Mouse (Mus musculus) heart, embryonic 16.5 days (tissue): ENCODE measurements around the gene Cntn5. TPM values are rescaled to one million over a fixed set of nuclear protein-coding genes. Genes with fewer than 3 reads are reported as not detected.

Experiments
- ATAC-seq: fragments of 200-750 bp; cut with Nextera tagmentation; replicated peaks from 2 replicates; pipeline ENCODE4 v1.8.0; 2017; ENCODE audit warnings: moderate number of reproducible peaks; ENCODE audit not compliant: insufficient read depth, low FRiP score; ENCODE audit errors: extremely low read depth
- H3K27ac ChIP-seq: fragments of 300-500 bp; sonication (generic); 2 replicates; pipeline ENCODE4 v1.5.1; 2014; ENCODE audit warnings: mild to moderate bottlenecking, low read length, control low read depth, moderate library complexity
- H3K27me3 ChIP-seq: fragments of 300-500 bp; sonication (generic); 2 replicates; pipeline ENCODE4 v1.6.1; 2014; ENCODE audit warnings: low read length, mixed read lengths; ENCODE audit not compliant: control insufficient read depth, insufficient read depth
- H3K36me3 ChIP-seq: fragments of 300-500 bp; sonication (generic); 2 replicates; pipeline ENCODE4 v1.6.1; 2014; ENCODE audit not compliant: control insufficient read depth, insufficient read depth
- H3K4me1 ChIP-seq: fragments of 300-500 bp; sonication (generic); 2 replicates; pipeline ENCODE4 v1.6.1; 2014; ENCODE audit warnings: low read length, mixed read lengths; ENCODE audit not compliant: control insufficient read depth, insufficient read depth
- H3K4me2 ChIP-seq: fragments of 300-500 bp; sonication (generic); 2 replicates; pipeline ENCODE4 v1.6.1; 2014; ENCODE audit warnings: low read depth, mild to moderate bottlenecking, control low read depth, low read length
- H3K4me3 ChIP-seq: fragments of 300-500 bp; sonication (generic); 2 replicates; pipeline ENCODE4 v1.5.1; 2014; ENCODE audit warnings: mild to moderate bottlenecking, control low read depth, low read length
- H3K9ac ChIP-seq: fragments of 300-500 bp; sonication (generic); 2 replicates; pipeline ENCODE4 v1.6.1; 2014; ENCODE audit warnings: low read length, control low read depth
- H3K9me3 ChIP-seq: fragments of 300-500 bp; sonication (generic); replicated peaks from 2 replicates; pipeline ENCODE4 v1.6.1; 2016; ENCODE audit warnings: low read length; ENCODE audit not compliant: control insufficient read depth
- WGBS: fragments of 180-500 bp; shearing (Covaris S2); extraction: QIAGEN DNeasy Blood & Tissue Kit; methylation state at CpG from one replicate; pipeline ENCODE4 v1.1.7; 2014; 5-methylcytosine and 5-hydroxymethylcytosine counted together
- polyA plus RNA-seq: library from polyadenylated mRNA; unstranded; fragments of >200 nt; fragmentation: Nextera tagmentation; extraction: Ambion mirVana; gene quantifications from 2 replicates; pipeline ENCODE4 v1.2.1, GENCODE M21; 2015

The Cntn5 gene
- 0.09 and 0.29 TPM in 2 replicates for polyA plus RNA-seq

DNA sequence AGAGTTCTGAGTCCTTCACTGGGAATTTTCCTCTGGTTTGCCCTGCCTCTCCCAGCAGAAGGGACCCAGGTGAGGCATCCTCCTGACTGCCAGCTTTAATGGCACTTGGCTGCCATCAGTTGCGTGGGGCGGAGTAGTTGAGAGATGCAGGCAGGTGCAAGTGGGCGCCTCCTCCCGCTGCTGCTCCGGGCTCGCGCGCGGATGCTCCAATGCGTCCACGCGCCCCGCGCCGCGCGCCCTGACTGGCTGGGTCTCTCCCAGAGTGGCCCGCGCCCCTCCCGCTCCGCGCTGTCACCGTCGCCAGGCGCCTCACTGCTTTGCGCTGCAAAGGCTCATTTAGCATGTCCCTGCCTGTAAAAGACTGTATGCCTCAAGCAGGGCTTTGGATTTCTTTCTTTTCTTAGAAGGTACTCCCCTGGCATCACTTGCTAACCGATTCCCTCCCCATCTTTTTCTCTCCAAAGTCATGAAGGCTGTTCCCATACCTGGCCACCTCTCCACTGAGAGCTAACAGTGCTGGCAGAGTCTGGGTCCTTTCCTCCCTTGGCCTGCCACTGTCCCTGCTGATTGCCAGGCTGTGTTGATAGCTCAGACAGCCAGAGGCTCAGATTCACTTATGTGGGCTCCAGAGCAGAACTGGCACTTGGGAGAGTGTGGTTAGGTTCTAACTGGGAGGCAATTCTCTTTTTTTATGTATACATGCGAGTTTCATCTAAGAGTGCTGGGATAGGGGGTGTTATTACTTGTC lies at the start of gene Cntn5:
TSS of gene Cntn5 (minus strand) at position 160 of the 748 bp plus-strand sequence.
- no peak within 1 kb of the TSS for H3K9ac ChIP-seq
- H3K36me3 ChIP-seq: no peaks in the 10 kb centered on the region
- no peaks in the 10 kb centered on the region for H3K4me1 ChIP-seq
- H3K9me3 ChIP-seq: no peaks in the 10 kb centered on the region
- no peak for ATAC-seq
- peaks cover 10% of the 10 kb centered on the region for H3K27me3 ChIP-seq
- no peak within 1 kb of the TSS for H3K27ac ChIP-seq
- H3K4me3 ChIP-seq: peak within 1 kb of the TSS; percentile 28
- 4% methylated on average over 28 of the region's 28 CpGs for WGBS
- H3K4me2 ChIP-seq: peak within 1 kb of the TSS; percentile 48

DNA sequence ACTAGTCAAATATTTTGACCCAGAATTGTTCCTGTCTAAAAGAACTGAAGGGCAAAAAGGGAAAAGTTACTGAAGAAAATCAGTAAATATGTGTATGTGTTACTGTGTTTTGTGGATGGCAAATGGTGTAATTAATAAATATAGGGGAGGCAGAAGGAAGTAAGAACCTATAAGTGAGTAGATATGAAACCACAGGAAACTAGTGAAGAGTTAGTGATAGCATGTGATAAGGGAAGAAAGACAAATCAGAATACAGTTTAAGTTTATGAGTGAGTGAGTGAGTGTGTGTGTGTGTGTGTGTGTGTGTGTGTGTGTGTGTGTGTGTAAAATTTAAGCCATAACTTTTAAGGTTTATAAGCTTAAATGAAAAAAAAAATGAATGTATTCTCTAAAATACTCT lies 45.9 kb upstream of the Cntn5 start:
- Histone ChIP-seq H3K4me2 (no peak overlapping the region), H3K9me3 (no peaks in the 10 kb centered on the region), H3K9ac (no peak overlapping the region), H3K4me1 (no peaks in the 10 kb centered on the region), H3K27me3 (no peaks in the 10 kb centered on the region), H3K4me3 (no peak overlapping the region), H3K27ac (no peak overlapping the region), H3K36me3 (no peaks in the 10 kb centered on the region)
- ATAC-seq: no peak

DNA sequence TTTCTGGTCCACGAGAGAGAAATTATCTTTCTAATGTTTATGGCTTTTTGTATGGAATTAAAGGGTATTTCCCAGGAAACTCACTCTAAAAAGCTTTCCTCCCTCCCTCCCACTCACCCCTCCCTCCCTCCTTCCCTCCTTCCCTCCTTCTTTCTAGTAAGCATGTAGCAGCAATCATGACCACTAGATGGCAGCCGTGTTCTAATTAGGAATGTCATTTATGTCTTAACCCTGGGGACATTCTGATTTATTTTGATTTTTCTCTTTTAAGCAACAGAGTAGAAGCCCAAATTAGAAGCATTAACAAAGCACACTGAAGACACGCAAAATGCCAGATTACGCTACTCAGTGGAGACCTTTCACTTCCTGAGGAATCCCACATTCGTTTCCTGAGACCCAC lies 5.0 kb upstream of the Cntn5 start:
- no peaks in the 10 kb centered on the region for H3K4me1 ChIP-seq
- peaks cover 6% of the 10 kb centered on the region for H3K27me3 ChIP-seq
- H3K36me3 ChIP-seq: no peaks in the 10 kb centered on the region
- WGBS: 20% methylated on average over 5 of the region's 5 CpGs
- no peak overlapping the region for H3K4me2 ChIP-seq
- H3K4me3 ChIP-seq: no peak overlapping the region
- no peak overlapping the region for H3K9ac ChIP-seq
- no peaks in the 10 kb centered on the region for H3K9me3 ChIP-seq
- H3K27ac ChIP-seq: no peak overlapping the region
- no peak for ATAC-seq

DNA sequence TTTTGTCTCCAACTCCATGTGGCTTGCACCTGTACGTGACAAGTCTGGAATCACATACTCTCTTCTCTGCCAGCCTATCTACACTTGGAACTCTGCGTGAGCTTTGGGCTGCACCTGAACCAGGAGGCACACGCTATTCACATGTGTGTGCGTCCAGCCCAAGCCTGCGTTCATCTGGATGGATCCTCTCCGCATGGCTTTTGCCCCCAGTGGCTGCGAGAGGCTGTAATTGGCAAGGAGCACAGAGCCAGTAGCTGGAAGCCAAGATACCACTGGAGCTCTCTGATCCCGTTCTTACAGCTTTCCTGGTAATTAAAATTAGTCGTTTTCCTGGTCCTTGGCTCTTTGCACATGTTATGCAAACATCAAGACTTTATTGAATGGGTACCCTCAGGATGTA lies 1.1 kb upstream of the Cntn5 start:
- 73% methylated on average over 9 of the region's 9 CpGs for WGBS
- Histone ChIP-seq H3K36me3 (no peaks in the 10 kb centered on the region), H3K4me2 (no peak overlapping the region), H3K9me3 (no peaks in the 10 kb centered on the region), H3K27me3 (peaks cover 10% of the 10 kb centered on the region), H3K4me3 (no peak overlapping the region), H3K27ac (no peak overlapping the region), H3K4me1 (no peaks in the 10 kb centered on the region), H3K9ac (no peak overlapping the region)
- no peak for ATAC-seq

DNA sequence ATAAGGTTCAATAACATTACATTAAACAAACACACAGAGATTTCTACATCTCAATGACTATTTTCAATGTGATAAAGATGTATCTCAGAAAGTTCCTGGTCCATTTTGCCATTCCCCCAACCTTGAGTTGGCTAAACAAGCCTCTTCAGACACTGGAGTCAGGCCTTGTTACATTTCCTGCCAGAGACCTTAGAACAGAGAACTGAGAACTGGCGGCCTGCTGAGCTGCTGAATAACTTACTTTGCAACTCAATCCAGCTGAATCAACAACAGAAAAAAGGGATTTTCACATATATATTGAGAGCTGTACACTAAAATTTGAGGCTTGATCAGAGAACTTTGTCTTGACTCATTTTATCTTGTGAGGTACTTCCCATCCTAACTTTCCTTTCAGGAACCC lies 24.8 kb downstream of the Cntn5 start:
- ATAC-seq: no peak

DNA sequence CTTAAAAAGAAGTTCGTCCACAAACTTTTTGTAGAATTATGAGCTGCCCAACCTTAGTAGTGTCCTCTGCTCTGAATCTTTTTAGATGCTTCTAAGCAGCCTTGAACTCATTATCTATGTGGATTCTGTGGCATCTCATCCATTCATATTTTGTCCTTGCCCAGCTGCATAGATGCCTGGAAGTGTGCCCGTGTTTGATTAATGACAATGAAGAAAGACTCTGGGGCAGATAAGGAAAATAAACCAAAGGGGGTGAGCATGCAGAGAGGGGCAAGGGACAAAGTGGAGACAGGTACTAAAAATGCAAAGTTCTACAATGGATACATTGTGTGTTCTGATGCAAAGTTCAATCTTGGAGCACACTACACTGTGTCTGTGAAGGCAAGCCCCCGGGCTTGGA lies 30.7 kb downstream of the Cntn5 start:
- no peak overlapping the region for H3K4me3 ChIP-seq
- no peak overlapping the region for H3K27ac ChIP-seq
- no peaks in the 10 kb centered on the region for H3K9me3 ChIP-seq
- H3K4me2 ChIP-seq: no peak overlapping the region
- no peak overlapping the region for H3K9ac ChIP-seq
- 70% methylated on average over 3 of the region's 3 CpGs for WGBS
- H3K4me1 ChIP-seq: no peaks in the 10 kb centered on the region
- H3K27me3 ChIP-seq: no peaks in the 10 kb centered on the region
- no peak for ATAC-seq
- H3K36me3 ChIP-seq: no peaks in the 10 kb centered on the region

More for the DNA sequence above, 24.8 kb downstream of the Cntn5 start:
- H3K4me2 ChIP-seq: no peak overlapping the region
- no peak overlapping the region for H3K27ac ChIP-seq
- H3K4me3 ChIP-seq: no peak overlapping the region
- no peaks in the 10 kb centered on the region for H3K4me1 ChIP-seq
- H3K27me3 ChIP-seq: no peaks in the 10 kb centered on the region
- H3K9ac ChIP-seq: no peak overlapping the region
- H3K36me3 ChIP-seq: no peaks in the 10 kb centered on the region
- H3K9me3 ChIP-seq: no peaks in the 10 kb centered on the region
- WGBS: 55% methylated on average over 1 of the region's 1 CpGs

DNA sequence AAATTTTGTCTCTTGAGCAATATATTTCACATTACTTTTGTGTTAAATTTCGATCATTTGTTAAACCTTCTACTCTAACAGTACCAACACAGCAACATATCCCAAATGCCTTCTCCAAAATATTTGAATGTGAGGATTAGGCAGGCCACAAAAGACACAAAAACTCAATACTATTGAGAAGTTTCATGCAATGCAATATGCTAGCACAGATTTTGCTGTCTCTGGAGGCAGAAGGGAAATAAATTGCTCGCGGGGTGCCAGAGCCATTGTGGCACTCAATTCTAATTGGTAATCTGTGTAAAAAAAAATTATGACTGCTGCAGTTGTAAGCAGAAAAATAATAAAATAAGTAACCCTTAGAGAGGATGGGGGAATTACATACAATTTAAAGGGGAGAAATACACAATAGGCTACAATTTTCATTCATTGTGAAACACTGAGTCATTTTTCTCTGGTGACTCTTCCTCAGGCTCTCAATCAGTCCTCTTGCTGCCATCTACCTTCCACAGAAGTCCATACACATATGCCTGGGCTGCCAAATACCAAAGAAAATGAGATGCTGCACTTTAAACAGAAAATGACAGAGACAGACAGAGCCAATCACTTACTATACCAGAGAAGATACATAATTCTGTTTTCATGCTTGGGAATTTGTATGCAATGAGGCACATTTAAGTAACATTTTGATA lies 48.2 kb downstream of the Cntn5 start:
- no peak for ATAC-seq
- H3K9me3 ChIP-seq: no peaks in the 10 kb centered on the region
- no peaks in the 10 kb centered on the region for H3K27me3 ChIP-seq
- H3K27ac ChIP-seq: no peak overlapping the region
- H3K36me3 ChIP-seq: no peaks in the 10 kb centered on the region
- no peak overlapping the region for H3K4me3 ChIP-seq
- no peak overlapping the region for H3K9ac ChIP-seq
- WGBS: 93% methylated on average over 3 of the region's 3 CpGs
- H3K4me2 ChIP-seq: no peak overlapping the region
- H3K4me1 ChIP-seq: no peaks in the 10 kb centered on the region

DNA sequence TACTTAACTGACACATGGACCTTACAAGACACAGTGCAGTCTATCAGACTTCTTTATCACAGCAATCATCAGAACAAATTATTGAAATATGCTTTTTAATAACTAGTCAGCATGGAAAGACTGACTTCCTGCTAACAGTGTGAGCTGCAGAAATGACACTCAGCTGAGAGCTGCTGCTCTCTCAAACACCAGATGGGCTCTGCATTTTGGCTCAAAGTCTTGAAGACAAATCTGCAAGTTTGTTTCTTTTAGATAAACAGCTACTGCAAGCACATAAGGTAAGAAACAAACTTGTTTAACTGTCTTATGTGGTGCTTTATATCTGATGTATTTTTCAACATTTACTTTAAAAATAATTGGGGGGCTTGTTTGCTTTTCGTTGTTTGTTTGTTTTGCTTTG lies 87.9 kb downstream of the Cntn5 start:
- H3K27me3 ChIP-seq: no peaks in the 10 kb centered on the region
- H3K4me1 ChIP-seq: no peaks in the 10 kb centered on the region
- no peak overlapping the region for H3K9ac ChIP-seq
- ATAC-seq: no peak
- no peak overlapping the region for H3K27ac ChIP-seq
- 65% methylated on average over 1 of the region's 1 CpGs for WGBS
- no peak overlapping the region for H3K4me3 ChIP-seq
- H3K36me3 ChIP-seq: no peaks in the 10 kb centered on the region
- no peaks in the 10 kb centered on the region for H3K9me3 ChIP-seq
- H3K4me2 ChIP-seq: no peak overlapping the region

DNA sequence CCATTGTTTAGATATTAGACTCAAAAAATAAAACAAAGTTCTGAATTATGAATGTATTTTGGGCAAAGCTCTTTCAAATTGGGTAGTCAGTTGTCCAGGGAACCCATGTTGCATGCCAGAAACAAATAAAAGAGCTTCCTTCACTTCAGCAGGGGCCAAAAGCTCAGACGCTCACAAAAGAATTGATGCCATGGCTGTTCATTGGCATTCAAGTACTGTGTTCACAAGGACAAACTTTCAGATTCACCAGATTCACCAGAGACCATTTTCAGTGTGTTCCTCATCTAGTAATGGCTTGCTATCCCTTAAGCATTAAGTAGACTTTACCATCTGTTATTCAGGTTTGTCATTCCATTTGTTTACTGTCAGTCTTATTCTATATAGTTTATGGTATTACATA lies 107.4 kb downstream of the Cntn5 start:
- Histone ChIP-seq H3K9ac (no peak overlapping the region), H3K4me2 (no peak overlapping the region), H3K4me1 (no peaks in the 10 kb centered on the region), H3K36me3 (no peaks in the 10 kb centered on the region), H3K27me3 (no peaks in the 10 kb centered on the region), H3K9me3 (no peaks in the 10 kb centered on the region), H3K27ac (no peak overlapping the region), H3K4me3 (no peak overlapping the region)
- no peak for ATAC-seq
- 67% methylated on average over 1 of the region's 1 CpGs for WGBS
